Mouse (Mus musculus) ES-Bruce4 (cell line): ENCODE measurements around the gene Daxx. TPM values are rescaled to one million over a fixed set of nuclear protein-coding genes. Genes with fewer than 3 reads are reported as not detected.

Source experiments
- H3K27ac ChIP-seq: 2 replicates; pipeline ENCODE4 v1.5.1; 2012; ENCODE audit warnings: low read length, inconsistent platforms; ENCODE audit not compliant: insufficient read depth
- H3K27me3 ChIP-seq: 2 replicates; pipeline ENCODE4 v1.6.1; 2012; ENCODE audit warnings: mild to moderate bottlenecking, low read length, inconsistent platforms; ENCODE audit not compliant: control insufficient read depth, poor library complexity, insufficient read depth, severe bottlenecking
- H3K36me3 ChIP-seq: 2 replicates; pipeline ENCODE4 v1.6.1; 2012; ENCODE audit warnings: inconsistent platforms, mild to moderate bottlenecking, low read length, moderate library complexity; ENCODE audit not compliant: control insufficient read depth, poor library complexity, insufficient read depth, severe bottlenecking
- H3K4me1 ChIP-seq: one replicate; pipeline ENCODE4 v1.8.1; 2011; ENCODE audit warnings: low read length; ENCODE audit not compliant: control insufficient read depth, insufficient read depth
- H3K4me3 ChIP-seq: 2 replicates; pipeline ENCODE4 v1.5.1; 2011; ENCODE audit warnings: low read depth, mild to moderate bottlenecking, low read length
- H3K9ac ChIP-seq: 2 replicates; pipeline ENCODE4 v1.6.1; 2012; ENCODE audit warnings: low read depth, mild to moderate bottlenecking, inconsistent platforms; ENCODE audit not compliant: poor library complexity, severe bottlenecking
- H3K9me3 ChIP-seq: replicated peaks from 2 replicates; pipeline ENCODE4 v1.6.1; 2012; ENCODE audit warnings: mild to moderate bottlenecking, low read length, inconsistent platforms; ENCODE audit not compliant: control insufficient read depth, poor library complexity, insufficient read depth, severe bottlenecking
- CTCF ChIP-seq: IDR thresholded peaks from one replicate; pipeline ENCODE4 v1.8.1; 2011; ENCODE audit warnings: low read depth, low read length
- EP300 ChIP-seq: IDR thresholded peaks from 2 replicates; pipeline ENCODE4 v1.6.1; 2011; ENCODE audit warnings: low read depth, low read length; ENCODE audit not compliant: insufficient read depth
- POLR2A ChIP-seq: IDR thresholded peaks from one replicate; pipeline ENCODE4 v1.8.1; 2011; ENCODE audit warnings: low read length; ENCODE audit not compliant: insufficient read depth
- polyA plus RNA-seq: library from polyadenylated mRNA; stranded (reverse); fragments of >200 nt; gene quantifications from 2 replicates; pipeline ENCODE4 v1.2.4, GENCODE M21; 2011; ENCODE audit warnings: low read depth; ENCODE audit not compliant: missing spikeins, insufficient read depth, insufficient read length

Daxx gene
- polyA plus RNA-seq, 1 experiment, result 42.3 TPM

DNA sequence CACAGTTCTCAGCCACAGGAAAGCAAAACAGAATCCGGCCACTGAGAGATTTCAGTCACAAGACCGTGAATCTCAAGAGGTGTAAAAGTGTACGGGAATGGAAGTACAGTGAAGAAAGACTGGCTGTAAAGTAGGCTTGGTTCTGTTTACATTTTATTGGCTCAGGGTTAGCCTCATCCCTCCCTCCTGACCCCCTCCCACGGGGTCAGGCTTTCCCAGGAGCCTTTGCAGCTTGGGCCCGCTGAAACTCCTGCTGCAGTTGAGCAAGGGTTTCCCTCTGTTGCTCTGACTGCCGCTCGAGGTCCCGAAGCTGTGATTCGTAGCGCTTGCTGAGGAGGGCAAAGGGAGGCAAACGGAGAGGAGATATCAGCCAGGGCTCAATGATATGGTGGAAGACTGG, 29.6 kb downstream of the Daxx start:
- no peaks in the 10 kb centered on the region for H3K9me3 ChIP-seq
- no peaks in the 10 kb centered on the region for H3K27me3 ChIP-seq
- peak overlapping the region; percentile 77; the same call in 1 of the 2 replicates for H3K9ac ChIP-seq
- peak overlapping the region; percentile 91; the same call in 1 of the 2 replicates for H3K4me3 ChIP-seq
- peaks cover 1% of the 10 kb centered on the region for H3K4me1 ChIP-seq
- H3K36me3 ChIP-seq, result peaks cover 13% of the 10 kb centered on the region
- no peak overlapping the region for H3K27ac ChIP-seq
- TF ChIP-seq EP300, result no peak
- no peak for TF ChIP-seq POLR2A
- TF ChIP-seq CTCF, result no peak

DNA sequence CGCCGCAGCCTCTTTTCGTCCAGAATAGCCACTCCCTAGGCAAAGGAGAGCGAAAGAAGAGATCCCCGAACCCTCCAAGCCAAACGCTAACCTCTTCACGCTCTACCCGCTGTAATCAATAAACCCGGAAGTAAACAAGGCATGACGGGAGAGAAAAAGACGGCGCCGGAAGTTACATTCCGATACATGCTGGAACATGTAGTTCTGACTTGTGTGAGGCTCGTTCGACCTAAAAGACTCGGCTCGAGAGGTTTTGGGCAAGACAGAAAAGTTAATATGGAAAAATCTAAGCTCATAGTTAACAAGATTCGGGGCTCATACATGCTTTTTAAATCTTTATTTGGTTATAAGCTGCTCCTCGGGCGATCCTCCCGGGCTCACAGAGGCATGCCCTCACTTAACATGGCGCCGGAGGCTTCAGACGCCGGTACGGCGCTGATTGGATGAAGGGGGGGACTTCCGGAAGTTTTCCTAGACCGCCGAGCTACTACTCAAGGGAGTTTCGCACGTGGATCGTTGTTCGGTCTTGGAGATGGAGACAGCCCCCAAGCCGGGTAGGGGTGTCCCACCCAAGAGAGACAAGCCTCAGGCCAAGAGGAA, 31.1 kb downstream of the Daxx start, which contains the start of the genes Pfdn6 and Wdr46:
Gene Pfdn6 (minus strand): TSS at position 138 of the 600 bp plus-strand sequence.
Gene Wdr46 (plus strand): TSS at position 455 of the 600 bp plus-strand sequence.
- H3K4me1 ChIP-seq, result no peaks in the 10 kb centered on the region
- peak within 1 kb of the TSS; percentile 77 for H3K9ac ChIP-seq
- no peaks in the 10 kb centered on the region for H3K27me3 ChIP-seq
- no peak within 1 kb of the TSS for H3K27ac ChIP-seq
- peaks cover 13% of the 10 kb centered on the region for H3K36me3 ChIP-seq
- H3K9me3 ChIP-seq, result no peaks in the 10 kb centered on the region
- no peak for TF ChIP-seq POLR2A
- TF ChIP-seq EP300, result no peak
- no peak for TF ChIP-seq CTCF
- peak within 1 kb of the TSS; percentile 91 for H3K4me3 ChIP-seq

DNA sequence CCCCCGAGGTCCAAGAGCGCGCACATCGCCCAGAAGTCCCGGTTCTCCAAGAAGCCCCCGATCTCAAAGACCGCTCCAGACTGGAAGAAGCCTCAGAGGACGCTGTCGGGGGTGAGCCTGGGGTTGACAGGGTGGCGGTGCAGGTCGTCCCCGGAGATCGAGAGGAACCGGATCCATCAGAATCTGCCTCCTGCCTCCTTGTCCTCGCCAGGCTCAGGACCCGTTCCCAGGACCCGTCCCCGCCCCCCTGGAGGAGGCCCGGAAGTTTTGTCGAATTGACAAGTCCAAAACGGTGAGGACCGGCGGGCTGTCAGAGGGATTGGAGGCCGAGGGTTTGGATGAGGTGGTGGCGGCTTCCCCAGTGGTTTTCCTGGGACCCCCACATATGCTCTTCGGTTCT, 31.8 kb downstream of the Daxx start:
- Histone ChIP-seq H3K4me1 (no peaks in the 10 kb centered on the region), H3K9me3 (no peaks in the 10 kb centered on the region), H3K27ac (no peak overlapping the region), H3K9ac (peak overlapping the region; percentile 77), H3K4me3 (peak overlapping the region; percentile 91), H3K36me3 (peaks cover 13% of the 10 kb centered on the region), H3K27me3 (no peaks in the 10 kb centered on the region)
- TF ChIP-seq POLR2A (no peak), CTCF (no peak), EP300 (no peak)

DNA sequence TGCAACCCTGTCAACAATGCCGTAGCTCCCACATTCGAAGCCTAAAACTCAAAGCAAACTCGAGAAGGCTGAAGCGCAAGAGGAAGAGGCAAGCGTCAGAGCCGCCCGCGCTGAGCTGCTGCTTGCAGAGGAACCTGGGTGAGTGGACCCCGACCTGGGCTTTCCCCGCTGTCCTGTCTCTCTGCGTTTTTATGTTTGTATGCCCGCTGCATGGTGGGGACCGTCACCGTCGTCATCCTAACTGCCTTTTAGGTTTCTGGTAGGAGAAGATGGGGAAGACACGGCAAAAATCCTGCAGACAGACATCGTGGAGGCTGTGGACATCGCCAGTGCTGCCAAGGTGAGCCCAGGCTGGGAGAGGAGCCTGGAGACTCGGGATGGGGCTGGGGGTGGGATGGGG, 32.2 kb downstream of the Daxx start:
- Histone ChIP-seq H3K4me1 (no peaks in the 10 kb centered on the region), H3K36me3 (peaks cover 13% of the 10 kb centered on the region), H3K9ac (peak overlapping the region; percentile 77), H3K27ac (no peak overlapping the region), H3K4me3 (peak overlapping the region; percentile 91), H3K27me3 (no peaks in the 10 kb centered on the region), H3K9me3 (no peaks in the 10 kb centered on the region)
- TF ChIP-seq CTCF, result no peak
- TF ChIP-seq POLR2A, result no peak
- TF ChIP-seq EP300, result no peak

DNA sequence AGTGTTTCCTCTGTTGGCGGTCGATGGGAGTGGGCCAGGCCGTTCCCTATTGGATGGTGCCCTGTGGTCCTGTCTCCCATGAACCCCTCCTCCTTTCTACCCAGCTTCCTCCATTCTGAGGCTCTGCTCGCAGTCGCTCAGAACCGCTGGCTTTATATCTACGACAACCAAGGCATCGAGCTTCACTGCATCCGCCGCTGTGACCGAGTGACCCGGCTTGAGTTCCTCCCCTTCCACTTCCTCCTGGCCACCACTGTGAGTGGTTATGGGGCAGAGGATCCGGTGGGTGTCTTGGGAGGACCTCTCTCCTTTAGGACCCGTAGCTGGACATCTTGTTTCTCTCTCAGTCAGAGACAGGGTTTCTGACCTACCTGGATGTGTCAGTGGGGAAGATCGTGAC, 34.2 kb downstream of the Daxx start:
- Histone ChIP-seq H3K27ac (no peak overlapping the region), H3K9me3 (no peaks in the 10 kb centered on the region), H3K4me1 (no peaks in the 10 kb centered on the region), H3K27me3 (no peaks in the 10 kb centered on the region), H3K36me3 (peaks cover 7% of the 10 kb centered on the region; the same call in 1 of the 2 replicates), H3K9ac (no peak overlapping the region), H3K4me3 (no peak overlapping the region)
- TF ChIP-seq POLR2A (no peak), EP300 (no peak), CTCF (no peak)

DNA sequence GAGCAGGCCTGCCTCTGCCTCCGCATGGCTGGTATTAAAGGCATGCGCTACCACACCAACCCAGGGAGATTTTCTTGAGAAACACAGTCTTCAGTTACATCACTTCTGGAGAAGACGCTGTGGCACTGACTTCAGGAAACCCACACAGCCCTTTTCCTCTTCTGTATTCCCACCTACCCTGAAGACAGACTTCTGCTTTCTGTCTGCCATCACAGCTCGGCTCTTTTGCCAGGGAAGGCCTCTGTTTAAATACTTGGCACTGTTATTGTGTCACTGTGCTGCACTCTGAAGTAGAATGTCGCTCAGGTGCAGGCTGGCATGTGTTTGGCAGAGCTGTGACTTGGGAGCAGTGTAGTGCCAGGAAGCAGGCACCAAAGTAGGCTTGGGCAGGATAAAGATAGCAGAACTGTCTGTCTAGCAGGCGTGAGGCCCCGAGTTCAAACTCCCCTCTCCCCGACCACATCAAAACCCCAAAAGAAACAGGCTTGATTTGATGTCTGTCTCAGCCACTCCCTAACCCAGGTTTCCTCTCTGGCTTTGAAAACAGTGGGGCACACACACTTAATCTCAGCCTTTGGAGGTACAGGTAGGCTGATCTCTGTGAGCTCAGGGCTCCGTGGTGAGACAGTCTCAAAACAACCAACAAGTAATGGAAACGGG, 38.3 kb downstream of the Daxx start:
- no peak overlapping the region for H3K9ac ChIP-seq
- TF ChIP-seq CTCF, result no peak
- TF ChIP-seq POLR2A, result no peak
- TF ChIP-seq EP300, result no peak
- no peak overlapping the region for H3K4me3 ChIP-seq
- H3K9me3 ChIP-seq, result no peaks in the 10 kb centered on the region
- H3K36me3 ChIP-seq, result peaks cover 18% of the 10 kb centered on the region
- H3K27me3 ChIP-seq, result no peaks in the 10 kb centered on the region
- H3K4me1 ChIP-seq, result no peaks in the 10 kb centered on the region
- H3K27ac ChIP-seq, result no peak overlapping the region
